Mouse (Mus musculus) embryo, embryonic 11 days (tissue): ENCODE data around the gene Msh4.
"Not testable (repeated sequence)": the region's sequence is repeated elsewhere in the genome, so short reads cannot be mapped to it uniquely, and the experiment has no call there.

ENCODE experiments used
- DNase-seq: peaks from one replicate; pipeline ENCODE4 v3.0.0-alpha.2; 2015

The Msh4 gene

GRCm38 (mm10) chr3:153911197-153911881 lies 5.4 kb upstream of the Msh4 start:
- DNase-seq, result no peak

- DNase-seq, result no peak
These were observed 4.6 kb upstream of the Msh4 start for GRCm38 (mm10) chr3:153910489-153910888.

GRCm38 (mm10) chr3:153908919-153909318 lies 3.0 kb upstream of the Msh4 start:
- DNase-seq, result no peak

- DNase-seq, result no peak
These were observed 445 bp downstream of the Msh4 start for GRCm38 (mm10) chr3:153905251-153906135.

- peak; percentile 61 for DNase-seq
These were observed 1.4 kb downstream of the Msh4 start for GRCm38 (mm10) chr3:153904586-153904985.

GRCm38 (mm10) chr3:153902595-153902994 lies 3.3 kb downstream of the Msh4 start:
- no peak for DNase-seq

GRCm38 (mm10) chr3:153901904-153902303 lies 4.0 kb downstream of the Msh4 start:
- no peak for DNase-seq

- DNase-seq, result no peak
These were observed 8.7 kb downstream of the Msh4 start for GRCm38 (mm10) chr3:153897216-153897615.

GRCm38 (mm10) chr3:153895454-153895853 lies 10.5 kb downstream of the Msh4 start:
- DNase-seq, result no peak

- DNase-seq, result no peak
These were observed 16.7 kb downstream of the Msh4 start for GRCm38 (mm10) chr3:153889188-153889781.

- no peak for DNase-seq
These were observed 17.8 kb downstream of the Msh4 start for GRCm38 (mm10) chr3:153888141-153888540.

GRCm38 (mm10) chr3:153886296-153886695 lies 19.6 kb downstream of the Msh4 start:
- no peak for DNase-seq

- no peak for DNase-seq
These were observed 34.5 kb downstream of the Msh4 start for GRCm38 (mm10) chr3:153871396-153871795.

- peak; percentile 35 for DNase-seq
These were observed 38.5 kb downstream of the Msh4 start for GRCm38 (mm10) chr3:153867149-153868136.

- DNase-seq, result no peak
These were observed 41.1 kb downstream of the Msh4 start for GRCm38 (mm10) chr3:153864636-153865429.

- no peak for DNase-seq
These were observed 42.1 kb downstream of the Msh4 start for GRCm38 (mm10) chr3:153863816-153864215.

GRCm38 (mm10) chr3:153860392-153860791 lies 45.5 kb downstream of the Msh4 start:
- not testable (repeated sequence) for DNase-seq

- DNase-seq, result no peak
These were observed 47.5 kb downstream of the Msh4 start for GRCm38 (mm10) chr3:153858350-153859001.

GRCm38 (mm10) chr3:153852266-153852665 lies 53.7 kb downstream of the Msh4 start:
- no peak for DNase-seq

- DNase-seq, result no peak
These were observed 55.2 kb downstream of the Msh4 start for GRCm38 (mm10) chr3:153850759-153851158.
